Mouse (Mus musculus) ovary, adult 18-20 months (tissue): ENCODE measurements around the gene Fgfr2.

Source experiments
- DNase-seq: peaks from one replicate; pipeline ENCODE4 v3.0.0; 2022; ENCODE audit warnings: low spot score, mixed read lengths

Fgfr2 gene

GRCm38 (mm10) chr7:132931560-132932351, 191.4 kb downstream of the Fgfr2 start:
- peak; percentile 14 for DNase-seq

DNA sequence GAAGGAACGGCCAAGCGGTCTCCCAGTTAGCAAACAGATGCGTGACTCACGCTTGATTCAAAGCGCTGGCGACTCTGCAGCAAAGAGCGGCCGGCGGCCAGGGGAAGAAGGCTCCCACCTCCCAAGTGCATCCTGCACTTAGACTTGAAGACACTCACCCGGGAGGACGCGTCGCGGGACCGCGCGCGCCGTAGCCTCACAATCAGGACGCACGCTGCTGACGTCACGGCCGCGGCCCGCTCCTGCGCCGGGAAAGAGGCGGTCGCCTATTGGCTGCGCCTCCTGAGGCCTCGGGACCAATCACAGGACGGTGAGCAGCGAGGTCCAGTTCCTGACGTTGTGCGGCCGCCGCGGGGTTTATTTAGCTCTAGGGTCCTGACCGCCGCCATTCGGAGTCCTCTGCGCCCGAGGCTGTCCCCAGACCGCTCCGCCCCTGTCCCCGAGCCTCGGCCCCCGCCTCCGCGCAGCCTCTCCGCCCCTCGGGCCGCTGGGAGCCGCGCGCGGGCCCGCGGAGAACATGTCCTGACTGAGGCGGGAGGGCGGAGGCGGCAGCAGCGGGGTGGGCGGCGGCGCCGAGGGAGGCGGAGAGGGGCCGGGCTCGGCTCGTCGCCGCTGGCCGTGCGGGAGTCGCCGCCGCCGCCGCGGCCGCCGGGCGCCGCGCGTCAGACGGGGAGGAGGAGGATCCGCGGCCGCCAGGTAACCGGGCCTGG, 192.1 kb downstream of the Fgfr2 start, which contains the start of gene Zranb1:
Gene Zranb1 (plus strand): TSS at position 293 of the 710 bp plus-strand sequence.
- DNase-seq: peak; percentile 97

DNA sequence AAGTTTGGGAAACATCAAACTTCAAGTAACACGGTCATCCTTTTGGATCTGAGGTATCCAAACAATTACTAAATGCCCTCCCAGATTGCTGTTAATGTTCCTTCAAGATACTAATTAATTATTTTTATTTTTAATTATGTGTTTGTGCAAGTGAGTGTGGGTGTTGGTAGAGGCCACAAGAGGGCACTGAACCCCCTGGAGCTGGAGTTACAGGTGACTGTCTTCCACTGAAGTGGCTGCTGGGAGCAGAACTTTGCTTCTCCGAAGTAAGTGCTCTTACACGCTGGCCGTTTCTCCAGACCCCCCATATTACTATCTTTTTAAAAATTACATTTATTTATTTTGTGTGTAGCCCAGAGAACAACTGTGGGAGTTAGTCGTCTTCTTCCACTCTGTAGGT, 193.1 kb downstream of the Fgfr2 start:
- DNase-seq: no peak

DNA sequence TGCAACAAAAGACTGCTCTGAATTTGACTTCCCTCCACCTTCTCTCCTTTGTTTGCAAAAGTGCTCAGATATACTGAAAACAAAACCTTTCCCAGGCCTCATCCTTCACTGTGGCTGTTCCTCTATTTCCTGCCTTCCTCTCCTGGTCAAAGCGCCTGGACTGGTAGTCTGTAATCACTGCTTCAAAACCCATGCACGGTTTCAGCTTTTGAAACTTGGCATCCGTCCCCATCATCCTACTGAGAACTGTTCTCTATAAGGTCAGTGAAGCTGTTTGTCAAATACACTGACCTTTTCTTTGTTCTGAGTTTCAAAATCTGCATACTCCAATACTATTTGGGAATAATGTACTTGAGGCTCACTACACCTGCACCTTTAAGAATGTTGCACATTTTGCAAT, 195.9 kb downstream of the Fgfr2 start:
- DNase-seq: no peak

GRCm38 (mm10) chr7:132925227-132925626, 197.9 kb downstream of the Fgfr2 start:
- no peak for DNase-seq

DNA sequence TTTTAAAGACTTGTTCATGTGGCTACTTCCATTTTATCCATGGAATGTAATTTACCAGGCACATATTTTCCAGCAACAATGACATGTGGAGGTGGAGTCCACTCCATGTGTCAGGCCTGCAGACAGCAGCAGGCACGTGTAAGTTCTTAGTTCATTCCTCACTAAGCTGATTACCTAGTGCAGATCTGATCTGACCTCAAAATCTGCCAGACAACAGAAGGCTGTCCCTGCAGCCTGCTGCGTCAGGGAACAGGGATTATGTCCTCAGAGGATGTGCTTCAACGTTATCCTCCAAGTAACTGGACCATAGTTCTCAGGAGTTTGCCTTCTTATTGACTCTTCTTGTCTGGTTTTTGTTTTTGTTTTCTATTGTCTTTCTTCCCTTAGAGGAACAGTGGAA, 201.2 kb downstream of the Fgfr2 start:
- no peak for DNase-seq

- no peak for DNase-seq
Measured at GRCm38 (mm10) chr7:132903796-132904195, 219.4 kb downstream of the Fgfr2 start.

GRCm38 (mm10) chr7:132900826-132901531, 222.2 kb downstream of the Fgfr2 start:
- DNase-seq: no peak

GRCm38 (mm10) chr7:132898234-132898633, 224.9 kb downstream of the Fgfr2 start:
- no peak for DNase-seq

- DNase-seq: no peak
Measured at GRCm38 (mm10) chr7:132897258-132897657, 225.9 kb downstream of the Fgfr2 start.

DNA sequence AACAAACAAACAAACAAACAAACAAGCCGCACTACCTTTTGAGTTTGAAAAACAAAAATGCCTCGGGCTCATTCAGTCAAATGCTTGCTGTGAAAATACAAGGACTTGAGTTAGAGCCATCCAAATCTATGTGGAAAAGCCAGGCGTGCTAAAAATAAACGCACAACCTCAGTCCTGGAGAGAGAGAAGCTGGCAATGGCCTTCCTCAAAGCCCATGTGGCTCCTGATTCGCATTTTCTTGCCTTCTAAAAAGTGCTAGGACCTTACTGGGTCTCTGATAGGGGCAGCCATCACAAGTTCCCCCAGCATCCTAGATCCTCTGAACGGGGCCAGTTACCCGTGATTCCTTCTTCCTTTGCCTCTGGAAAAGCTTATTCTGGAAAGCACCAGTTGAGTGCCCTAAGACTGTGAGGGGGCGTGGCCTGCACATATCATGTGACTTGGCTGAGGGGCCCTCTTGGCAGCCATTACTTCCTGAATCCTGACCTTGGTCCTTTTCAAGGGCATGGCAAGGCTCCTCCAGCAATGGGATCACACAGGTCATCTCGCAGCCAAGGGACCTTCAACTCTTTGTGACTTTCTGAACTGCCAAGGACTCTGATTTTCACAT, 226.8 kb downstream of the Fgfr2 start:
- DNase-seq: no peak

GRCm38 (mm10) chr7:132894841-132895555, 228.2 kb downstream of the Fgfr2 start:
- no peak for DNase-seq

DNA sequence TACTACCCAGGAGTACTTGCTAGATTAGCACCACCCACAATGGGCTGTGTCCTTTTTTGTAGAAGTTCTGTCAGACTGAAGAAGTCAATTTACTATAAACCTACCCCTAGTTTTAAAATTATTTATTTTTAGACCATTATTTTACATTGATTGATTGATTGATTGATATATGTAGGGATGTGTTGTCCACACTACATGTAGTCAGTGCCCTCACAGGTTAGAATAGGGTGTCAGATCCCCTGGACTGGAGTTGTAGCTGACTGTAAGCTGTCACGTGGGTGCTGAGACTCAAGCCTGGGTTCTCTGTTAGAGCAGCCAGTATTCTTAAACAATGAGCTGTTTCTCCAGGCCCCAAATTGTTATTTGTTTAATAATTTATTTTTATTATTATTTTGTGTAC, 229.8 kb downstream of the Fgfr2 start:
- no peak for DNase-seq

DNA sequence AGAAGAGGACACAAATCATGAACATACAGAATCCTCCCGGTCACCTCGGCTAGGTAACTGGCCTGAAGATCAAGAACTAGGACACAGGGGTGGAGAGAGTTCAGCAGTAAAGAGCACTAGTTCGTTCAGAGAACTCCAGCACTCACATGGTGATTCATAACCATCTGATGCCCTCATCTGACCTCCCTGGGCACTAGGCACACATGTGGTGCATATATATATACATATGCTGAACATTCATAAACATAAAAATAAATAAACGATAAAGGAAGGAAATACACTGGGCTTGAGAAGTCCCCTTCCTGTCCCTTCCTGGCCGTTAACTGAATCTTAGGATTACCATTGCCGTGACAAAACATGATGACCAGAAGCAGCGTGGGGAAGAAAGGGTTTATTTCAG, 230.3 kb downstream of the Fgfr2 start:
- no peak for DNase-seq

- DNase-seq: no peak
Measured at GRCm38 (mm10) chr7:132892311-132892661, 230.9 kb downstream of the Fgfr2 start.

- DNase-seq: peak; percentile 8
Measured at GRCm38 (mm10) chr7:132891561-132892310, 231.4 kb downstream of the Fgfr2 start.

GRCm38 (mm10) chr7:132890201-132890600, 232.9 kb downstream of the Fgfr2 start:
- no peak for DNase-seq

DNA sequence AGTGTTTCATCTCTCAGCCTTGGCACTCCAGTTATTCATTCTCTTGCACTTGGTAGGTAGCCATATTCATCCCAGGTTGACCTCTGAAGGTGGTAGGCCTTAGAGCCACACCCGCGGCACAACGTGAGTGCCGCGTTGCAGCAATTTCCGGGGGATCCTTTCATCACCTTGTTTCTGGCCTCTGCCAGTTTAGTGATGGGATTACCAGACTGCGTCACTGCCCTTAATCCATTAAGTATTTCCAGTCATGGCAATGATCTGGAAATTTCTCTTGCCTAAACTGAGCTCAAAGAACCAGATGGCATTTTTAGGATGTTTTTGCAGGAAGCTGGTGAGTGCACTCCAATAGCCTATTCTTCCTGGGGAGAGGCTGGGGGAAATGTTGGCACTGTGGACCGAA, 233.5 kb downstream of the Fgfr2 start:
- no peak for DNase-seq

DNA sequence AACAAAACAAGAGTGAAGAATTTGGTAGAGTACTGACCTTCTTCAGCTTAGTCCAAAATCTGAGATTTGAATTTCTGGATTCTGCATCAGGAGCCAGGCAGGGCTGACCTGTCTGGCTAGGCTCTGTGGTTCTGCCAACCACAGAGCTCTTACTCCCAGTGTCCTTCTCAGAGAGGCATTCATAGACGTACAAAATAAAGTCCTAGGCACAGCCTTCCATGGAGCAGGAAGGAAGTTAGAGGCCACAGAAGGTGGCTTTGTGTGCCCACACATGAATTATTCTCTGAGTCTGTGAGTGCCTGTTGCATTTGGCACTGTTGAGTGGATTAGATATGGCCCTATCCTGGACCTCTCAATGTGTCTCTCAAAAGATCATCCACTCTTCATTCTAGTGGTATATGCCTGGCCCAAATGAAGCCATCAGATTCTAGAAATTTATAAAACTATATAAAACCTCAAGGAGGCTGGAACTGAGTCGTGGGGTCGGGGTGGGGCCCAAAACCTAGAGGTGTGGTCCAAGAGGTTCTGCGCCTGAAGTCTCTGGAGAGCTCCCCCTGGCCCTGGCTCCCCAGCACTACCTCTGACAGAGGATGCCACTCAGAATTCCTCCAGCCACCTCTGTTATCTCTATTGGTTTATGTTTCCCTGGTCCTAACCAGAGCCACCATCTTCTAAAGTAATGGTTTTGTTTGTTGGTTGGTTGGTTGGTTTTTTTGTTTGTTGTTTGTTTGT, 234.5 kb downstream of the Fgfr2 start:
- DNase-seq: no peak

DNA sequence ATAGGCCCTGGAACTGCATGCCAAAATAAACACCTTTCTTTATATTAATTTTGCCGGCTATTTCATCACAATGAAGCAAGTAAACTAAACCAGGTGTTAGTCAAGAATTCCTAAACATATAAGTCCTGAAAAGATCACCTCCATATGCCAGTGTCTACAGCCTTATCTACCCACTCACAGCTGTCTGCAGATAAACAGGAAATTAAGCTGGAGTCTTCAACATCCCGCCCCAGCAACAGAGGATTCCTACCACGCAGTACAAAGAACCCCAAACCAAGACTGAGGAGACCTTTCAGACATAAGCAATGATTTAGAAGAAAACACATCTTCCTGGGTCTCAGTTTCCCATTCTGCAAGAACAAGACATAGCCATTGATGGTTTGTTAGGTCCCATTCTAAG, 235.1 kb downstream of the Fgfr2 start:
- DNase-seq: no peak
